Mouse (Mus musculus): ENCODE results near the gene Pax3.

Gene Pax3

DNA sequence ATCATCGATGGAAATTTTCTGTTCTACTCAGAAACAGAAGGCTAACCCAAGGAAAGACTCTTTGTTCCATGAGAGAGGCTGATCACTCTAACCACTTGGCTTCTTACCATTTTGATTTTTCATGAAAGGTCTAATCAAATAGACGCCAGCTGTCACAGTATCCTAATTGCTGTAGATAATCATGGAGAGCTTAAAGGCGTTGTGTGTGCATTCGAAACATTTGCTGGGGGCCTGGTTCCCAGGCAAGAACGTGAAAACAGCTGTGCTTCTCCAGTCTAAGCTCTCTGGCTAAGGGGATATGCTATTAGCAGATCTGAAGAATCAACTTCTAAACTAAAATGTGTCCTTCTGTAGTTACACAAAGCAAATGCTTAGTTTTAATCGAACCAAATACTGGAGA lies 143.3 kb downstream of the Pax3 start:
- no peak for DNase-seq

All from lung, postnatal 36 days (tissue).